Mouse (Mus musculus) frontal cortex, postnatal 14 days (tissue): ENCODE measurements at regions not wholly inside any gene's neighbourhood (a gene's known extent, or its start where the extent isn't known, plus 50 kb on each side); places are given as distances from the start of the nearest gene placed in this dataset.
A peak's percentile ranks its signal among the peaks of the same experiment; 100 is the strongest.

Source experiments
- DNase-seq, 2 experiments: peaks; one replicate each; pipeline ENCODE4 v3.0.0; 2022; ENCODE audit warnings: low spot score in 2 of 2

- peak in 1 of 2 experiments; percentile 4 for DNase-seq
Observed at GRCm38 (mm10) chr17:82731561-82731960, 483.5 kb upstream of the Pkdcc start.

- no peak for DNase-seq
Observed at GRCm38 (mm10) chr17:82742445-82742844, 472.6 kb upstream of the Pkdcc start.

GRCm38 (mm10) chr17:82757400-82757799 lies 457.7 kb upstream of the Pkdcc start:
- no peak for DNase-seq

- DNase-seq = no peak
Observed at GRCm38 (mm10) chr17:82779096-82779495, 436.0 kb upstream of the Pkdcc start.

DNA sequence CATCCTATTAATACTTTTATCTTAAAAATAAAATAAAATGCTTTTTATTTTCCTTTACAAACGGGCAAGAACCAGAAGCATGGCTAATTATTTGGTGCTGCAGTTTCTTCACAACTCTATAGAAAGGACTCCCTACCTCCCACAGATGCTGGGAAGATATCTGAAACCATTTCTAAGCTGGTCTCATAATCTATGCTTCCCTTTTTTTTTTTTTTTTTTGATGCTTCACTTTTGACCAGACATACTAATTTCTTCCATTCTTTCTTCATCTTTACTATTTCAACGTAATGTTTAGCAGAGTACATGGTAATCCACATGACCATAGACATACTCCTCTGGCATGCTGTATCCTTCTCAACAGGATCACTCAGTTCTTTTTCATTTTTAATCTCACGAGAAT lies 393.0 kb upstream of the Pkdcc start:
- DNase-seq = no peak

GRCm38 (mm10) chr17:82824057-82824456 lies 391.0 kb upstream of the Pkdcc start:
- DNase-seq = no peak

GRCm38 (mm10) chr17:82824619-82825018 lies 390.5 kb upstream of the Pkdcc start:
- DNase-seq = no peak

- no peak for DNase-seq
Observed at GRCm38 (mm10) chr17:82827170-82827569, 387.9 kb upstream of the Pkdcc start.

GRCm38 (mm10) chr17:82827841-82828240 lies 387.3 kb upstream of the Pkdcc start:
- no peak for DNase-seq

DNA sequence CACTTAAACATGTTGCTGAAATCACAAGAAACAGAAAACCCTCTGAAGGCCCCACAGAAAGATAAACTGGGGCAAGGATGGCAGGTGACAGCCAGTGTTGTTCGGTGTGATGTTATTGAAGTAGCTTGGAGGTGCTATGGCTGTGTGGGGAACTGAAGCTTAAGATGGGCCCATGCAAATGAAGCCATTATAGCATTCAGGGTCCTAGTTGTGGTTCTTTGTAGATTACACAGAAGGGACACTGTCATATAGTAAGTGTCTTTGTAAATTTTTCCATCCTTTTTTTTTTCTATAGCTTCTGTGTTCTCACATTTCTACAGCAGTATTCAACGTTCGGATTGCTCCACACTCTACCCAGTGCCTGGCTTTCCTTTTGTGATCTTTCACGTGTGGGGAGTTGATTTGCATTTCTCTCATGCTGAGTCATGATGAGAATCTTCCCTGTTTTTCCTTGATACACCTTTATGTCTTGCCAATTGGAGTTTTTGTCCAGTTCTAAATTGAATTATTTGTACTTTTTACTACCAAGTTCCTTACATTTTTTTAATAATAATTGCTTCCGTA lies 386.6 kb upstream of the Pkdcc start:
- no peak for DNase-seq

GRCm38 (mm10) chr17:82829415-82829814 lies 385.7 kb upstream of the Pkdcc start:
- DNase-seq = no peak

GRCm38 (mm10) chr17:82834177-82834576 lies 380.9 kb upstream of the Pkdcc start:
- DNase-seq = no peak

GRCm38 (mm10) chr17:82836115-82836514 lies 379.0 kb upstream of the Pkdcc start:
- DNase-seq = no peak

GRCm38 (mm10) chr17:82846776-82847494 lies 368.2 kb upstream of the Pkdcc start:
- DNase-seq = no peak

GRCm38 (mm10) chr17:82857199-82858147 lies 357.6 kb upstream of the Pkdcc start:
- peak; percentile 66 to 84 for DNase-seq

GRCm38 (mm10) chr17:82860391-82860790 lies 354.7 kb upstream of the Pkdcc start:
- no peak for DNase-seq

- DNase-seq = no peak
Observed at GRCm38 (mm10) chr17:82860966-82861365, 354.1 kb upstream of the Pkdcc start.

DNA sequence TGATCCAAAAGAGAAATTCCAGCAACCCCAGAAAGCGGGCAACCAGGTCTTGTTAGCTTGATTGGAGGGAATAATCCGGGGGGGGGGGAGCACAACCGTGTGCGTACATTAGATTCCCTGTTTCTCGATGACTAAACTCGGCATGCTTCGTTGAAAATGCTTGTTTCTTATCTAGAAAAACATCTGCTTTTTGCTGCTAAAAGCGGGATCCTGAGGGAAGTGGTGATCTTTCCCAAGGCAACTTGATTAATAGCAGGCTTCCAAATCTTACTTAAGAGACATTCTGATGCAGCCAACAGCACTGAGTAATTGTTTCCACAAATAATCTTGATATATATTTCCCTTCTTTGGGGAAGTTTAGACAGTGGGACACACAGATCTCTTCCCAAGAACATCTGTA lies 338.0 kb upstream of the Pkdcc start:
- no peak for DNase-seq

DNA sequence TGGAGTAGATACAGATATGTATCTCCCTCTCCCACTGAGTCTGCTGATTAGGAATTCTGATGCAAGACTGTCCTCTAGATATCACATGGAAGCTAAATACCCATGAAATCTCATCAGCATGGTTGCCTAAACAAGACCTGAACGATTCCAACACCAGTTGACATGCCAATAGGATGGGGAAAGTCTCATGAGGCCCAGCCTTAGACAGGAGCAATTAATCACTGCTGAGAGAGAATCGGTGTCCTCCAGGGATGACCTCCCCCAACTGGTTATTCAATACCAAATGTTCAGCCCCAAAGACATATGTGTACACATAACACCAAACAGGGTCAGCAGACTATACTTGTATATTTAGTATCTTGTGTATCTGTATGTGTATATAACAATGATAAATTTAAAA lies 314.5 kb upstream of the Pkdcc start:
- DNase-seq = no peak

DNA sequence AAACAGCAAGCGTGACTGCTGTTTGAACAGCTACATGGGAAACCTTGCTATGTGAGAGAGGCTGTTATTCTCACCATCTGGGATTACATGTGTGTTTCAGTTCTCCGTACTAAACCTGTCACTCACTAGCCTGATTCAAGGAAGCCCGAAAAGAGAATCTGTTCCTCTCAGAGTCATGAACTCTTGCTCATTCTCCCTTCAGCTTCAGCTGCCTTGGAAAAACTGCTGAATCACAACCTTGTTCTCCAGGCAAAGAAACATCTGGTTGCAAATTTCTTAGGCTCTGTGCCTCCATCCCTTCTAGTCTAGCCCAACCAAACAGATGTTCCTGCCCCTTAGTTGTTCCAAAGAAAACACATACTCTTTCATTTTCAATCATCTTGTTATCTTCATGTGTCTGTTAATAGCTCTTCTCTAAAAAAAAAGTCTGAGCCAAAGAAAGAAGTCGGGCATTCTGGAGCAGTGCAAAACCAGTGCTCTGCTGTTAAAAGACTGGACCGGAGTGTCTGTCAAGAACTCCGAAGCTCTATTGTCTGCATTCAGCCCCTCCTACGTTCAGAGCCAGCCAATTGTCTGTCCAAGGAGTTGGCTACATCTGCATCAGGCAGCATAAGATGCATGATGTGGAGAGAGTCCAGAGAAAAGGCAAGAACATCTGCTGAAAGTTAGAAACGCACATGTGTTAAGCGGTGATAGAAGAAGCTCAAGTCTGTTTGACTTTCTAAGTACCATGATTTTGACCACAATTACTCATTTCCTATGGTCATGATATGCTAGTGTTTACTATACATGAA lies 313.8 kb upstream of the Pkdcc start:
- no peak for DNase-seq

- no peak for DNase-seq
Observed at GRCm38 (mm10) chr17:82904961-82905360, 310.1 kb upstream of the Pkdcc start.

DNA sequence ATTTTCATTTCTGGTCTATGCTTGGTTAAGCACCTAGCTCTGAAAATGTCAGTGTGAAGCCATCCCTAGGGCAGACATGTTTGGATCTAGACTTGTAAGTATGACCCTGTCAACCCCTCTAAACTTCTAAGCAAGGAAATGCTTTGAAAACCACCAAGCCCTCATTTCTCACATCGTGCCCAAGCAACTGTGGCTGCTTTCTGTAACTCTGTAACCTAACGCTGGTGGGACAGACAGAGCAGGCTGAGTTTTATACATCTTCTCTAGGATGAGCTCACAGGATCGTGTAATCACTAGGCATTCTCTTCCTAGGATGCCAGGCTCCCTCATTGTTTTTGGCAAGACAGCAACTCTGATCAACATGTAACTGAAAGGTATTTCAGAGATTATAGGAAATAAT lies 309.6 kb upstream of the Pkdcc start:
- DNase-seq = no peak
